Mouse (Mus musculus): ENCODE data around the gene Mrpl35.

DNA sequence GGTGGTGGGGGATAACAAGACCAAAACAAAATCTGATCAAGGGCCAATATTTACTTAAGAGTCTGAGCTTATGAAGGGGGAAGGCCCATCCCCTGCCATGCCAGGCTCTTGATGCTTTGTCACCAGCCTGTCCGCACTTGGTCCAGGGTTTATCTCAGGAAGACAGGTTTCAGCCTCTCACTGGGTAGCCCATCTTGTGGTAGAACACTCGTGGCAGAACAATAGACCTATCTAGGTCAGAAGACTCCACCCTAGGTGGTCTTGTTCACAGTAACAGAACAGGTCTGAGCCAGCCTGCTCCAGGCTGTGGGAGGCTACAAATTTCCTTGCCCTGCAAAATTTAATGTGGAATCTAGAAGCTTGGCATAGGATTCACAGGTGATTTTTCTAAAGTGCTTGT, 10.0 kb upstream of the Mrpl35 start:
- TF ChIP-seq CTCF (IDR thresholded peaks at IDR 0.05; ENCODE audit: borderline replicate concordance, control insufficient read depth, extremely low read depth, insufficient read depth, low read length, poor library complexity), result no peak
- no peak for TF ChIP-seq POLR2A (IDR thresholded peaks at IDR 0.05; ENCODE audit: control insufficient read depth, extremely low read depth, insufficient read depth, low read length, poor library complexity)
